Mouse (Mus musculus) spleen, postnatal 14 days (tissue): Measurements from ENCODE around the gene Tlr5.

Source experiments
- DNase-seq, 2 experiments: peaks; one replicate each; pipeline ENCODE4 v3.0.0; 2021 to 2022; ENCODE audit warnings: low spot score in 2 of 2

Gene Tlr5

DNA sequence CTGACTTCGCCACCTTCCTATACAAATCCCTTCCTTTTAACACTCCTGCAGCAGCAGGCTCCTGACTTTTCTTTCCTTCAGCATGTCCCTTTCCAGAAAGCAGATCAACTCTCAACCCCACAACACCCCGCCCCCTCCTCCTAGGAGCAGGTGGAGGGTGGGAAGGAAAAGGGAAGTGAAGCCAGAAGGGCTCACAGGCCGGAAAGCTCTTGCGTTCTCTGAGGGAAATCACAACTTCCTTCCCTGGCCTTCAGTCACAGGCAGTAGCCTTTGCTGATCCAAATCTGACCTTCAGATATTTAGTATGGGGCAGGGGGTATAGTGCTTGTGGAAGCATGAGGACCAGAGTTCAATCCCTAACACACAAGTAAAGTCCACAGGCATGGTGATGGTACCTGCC is 921 bp upstream of the Tlr5 start:
- no peak for DNase-seq

DNA sequence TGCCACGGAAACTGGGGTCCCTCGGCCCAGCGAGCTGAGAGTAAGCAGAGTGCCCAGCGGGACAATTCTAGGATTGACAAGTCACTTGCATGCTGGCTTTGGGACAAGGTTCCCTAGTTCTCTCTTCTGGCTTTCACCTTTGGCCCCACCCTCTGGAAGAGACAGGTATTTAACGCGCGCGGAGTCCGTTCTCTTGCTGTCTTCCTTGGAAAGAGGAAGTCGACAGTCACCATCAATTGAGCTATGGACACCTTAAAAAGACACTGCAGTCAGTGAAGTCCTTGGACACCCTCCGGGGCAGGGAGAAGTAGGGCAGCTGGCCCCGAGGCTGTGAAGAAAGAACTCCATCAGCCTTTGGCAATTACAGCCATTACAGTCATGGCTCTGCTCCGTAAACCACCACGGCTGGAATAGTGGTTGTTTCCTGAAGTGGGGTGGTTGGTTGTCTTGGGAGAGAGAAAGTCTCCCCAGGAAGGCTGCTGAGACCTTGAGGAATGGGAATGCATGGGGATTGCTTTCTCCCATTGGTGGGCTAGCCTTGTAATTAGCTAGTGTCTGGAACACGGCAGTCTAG is 546 bp downstream of the Tlr5 start:
- no peak for DNase-seq

DNA sequence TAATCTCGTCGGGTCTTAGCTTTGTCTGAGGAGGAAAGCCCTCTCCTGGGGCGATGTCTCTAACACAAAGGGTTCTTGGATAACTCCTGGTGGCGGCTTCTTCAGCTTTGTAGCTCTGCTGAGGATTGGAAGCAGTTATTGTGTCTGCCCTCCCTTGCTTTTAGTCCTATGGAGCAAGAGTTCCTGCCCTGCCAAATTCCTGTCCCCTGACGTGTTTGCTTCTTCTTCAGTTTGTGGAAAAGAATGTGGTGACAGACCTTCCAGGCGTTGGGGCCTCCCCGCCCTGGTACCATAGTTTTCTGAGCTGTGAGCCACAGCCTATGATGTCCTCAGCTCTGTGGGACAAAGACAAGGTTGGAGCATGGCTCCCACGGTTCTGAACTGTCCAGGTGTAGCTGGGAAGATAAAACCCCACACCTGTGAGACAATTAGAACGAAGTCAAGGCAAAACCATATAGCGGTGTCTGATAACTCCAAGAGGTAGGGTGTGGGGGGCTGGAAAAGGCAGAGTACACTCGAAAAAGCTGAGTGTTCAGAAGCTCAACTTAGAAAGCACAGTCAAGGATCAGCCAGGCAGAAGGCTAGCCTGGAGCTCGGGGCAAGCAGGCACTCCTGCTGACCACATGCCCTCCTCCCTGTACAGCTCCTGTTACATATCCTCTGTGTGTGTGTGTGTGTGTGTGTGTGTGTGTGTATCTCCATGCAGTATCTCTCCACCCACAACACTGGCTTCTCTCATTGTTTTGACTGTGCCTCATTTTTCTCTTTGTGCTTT is 1.8 kb downstream of the Tlr5 start:
- DNase-seq, result no peak

DNA sequence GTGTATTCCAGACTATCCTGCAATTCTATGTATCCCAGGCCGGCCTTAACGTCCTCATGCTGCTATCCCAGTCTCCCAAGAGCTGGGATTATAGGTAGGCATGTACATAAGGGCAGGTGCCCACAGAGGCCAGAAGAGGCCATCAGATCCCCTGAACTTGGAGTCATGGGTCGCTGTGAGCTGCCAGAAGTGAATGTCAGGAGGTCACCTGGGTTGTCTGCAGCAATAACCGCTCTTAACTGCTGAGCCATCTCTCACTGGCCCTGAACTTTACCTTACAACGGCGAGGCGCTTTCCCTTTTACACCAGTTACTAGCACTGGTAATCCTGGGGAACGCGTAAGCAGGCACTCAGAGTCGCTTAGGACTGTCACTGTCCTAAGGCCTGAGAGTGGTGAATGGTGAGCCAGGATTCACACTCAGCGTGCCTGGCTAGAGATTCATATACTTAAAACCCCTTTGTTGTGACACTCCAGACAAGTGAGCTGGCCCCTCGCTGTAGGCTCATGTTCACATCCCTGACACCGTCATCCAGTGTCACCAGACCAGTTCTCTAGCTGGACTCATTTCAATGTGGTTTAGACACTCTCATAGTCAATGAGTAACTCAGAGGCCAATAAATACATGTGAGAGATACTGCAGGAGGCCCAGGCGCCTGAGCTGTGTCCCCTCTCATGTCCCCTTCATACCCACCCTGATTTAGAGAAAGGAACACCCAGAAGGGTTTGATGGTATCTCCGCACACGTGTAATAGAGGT is 2.6 kb downstream of the Tlr5 start:
- DNase-seq, result no peak

DNA sequence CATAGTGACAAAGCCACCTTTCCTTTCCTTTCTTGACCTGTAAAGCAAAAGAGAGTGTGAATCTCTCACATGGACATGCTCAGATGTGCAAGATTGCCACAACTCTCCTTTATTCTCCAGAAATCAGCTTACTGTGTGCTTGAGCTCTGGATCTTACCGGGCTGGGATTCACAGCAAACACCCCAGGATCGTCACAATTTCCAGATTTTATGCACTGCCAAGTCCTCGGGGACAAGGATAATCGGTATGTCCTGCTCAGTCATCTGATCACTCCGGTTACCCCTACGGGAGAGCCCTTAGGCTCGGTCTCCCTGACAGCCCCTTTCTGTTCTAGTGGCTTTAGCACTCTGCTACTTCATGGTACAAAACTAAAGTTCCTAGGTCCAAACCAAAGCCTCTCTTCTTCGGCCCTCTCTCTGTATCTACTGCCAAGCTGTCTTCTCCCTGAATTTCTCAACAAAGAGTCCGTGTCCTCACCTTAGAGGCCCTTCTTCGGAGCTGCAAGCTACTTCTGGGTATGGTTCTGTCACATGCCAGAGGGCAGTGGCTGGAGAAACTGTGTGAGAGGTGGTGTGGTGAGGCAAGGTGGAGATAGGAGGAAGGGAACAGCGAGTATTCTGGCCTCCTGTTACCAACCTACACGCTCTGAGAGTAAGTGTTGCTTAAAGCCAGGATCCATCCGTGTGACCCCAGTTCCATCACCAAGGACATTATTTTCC is 3.4 kb downstream of the Tlr5 start:
- no peak for DNase-seq

DNA sequence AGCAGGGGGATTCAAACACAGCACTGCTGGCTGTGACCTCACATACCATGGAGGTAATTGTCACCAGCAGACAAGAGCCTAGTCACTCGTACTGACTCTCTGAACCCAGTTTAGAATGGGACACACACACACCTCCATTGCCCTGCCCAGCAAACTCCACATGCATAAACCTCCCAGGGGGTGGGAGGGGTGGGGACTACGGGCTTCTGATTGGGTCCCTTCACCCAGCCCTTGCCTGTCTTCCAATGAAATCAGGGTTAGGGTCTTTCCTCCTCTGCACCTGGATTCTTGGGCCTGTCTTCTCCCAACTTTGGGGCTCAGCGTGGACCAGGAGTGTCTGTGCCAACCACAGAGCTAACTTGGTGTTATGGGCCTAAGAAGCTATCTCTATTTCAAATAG is 4.2 kb downstream of the Tlr5 start:
- DNase-seq, result no peak

DNA sequence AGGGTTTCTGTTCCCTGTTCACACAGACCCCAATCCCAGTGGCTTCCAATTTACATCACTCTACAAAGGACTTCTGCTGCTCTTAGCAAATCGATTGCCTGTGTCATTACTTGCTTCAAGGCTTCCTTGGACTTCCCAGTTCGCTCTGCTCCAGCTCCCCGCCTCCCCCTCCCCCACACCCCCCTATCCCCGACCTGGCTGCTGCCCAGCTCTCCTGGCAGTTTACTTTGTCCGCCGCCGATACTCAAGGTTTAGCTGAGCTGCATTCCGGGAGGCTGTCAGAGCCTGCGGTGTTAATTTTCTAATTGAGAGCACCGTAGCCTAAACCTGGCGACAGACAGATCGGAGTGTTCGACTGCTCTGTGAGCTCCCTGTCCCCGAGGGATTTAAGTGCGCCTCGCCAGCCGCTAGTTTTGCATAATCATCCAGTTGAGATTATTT is 4.7 kb downstream of the Tlr5 start:
- DNase-seq, result no peak

DNA sequence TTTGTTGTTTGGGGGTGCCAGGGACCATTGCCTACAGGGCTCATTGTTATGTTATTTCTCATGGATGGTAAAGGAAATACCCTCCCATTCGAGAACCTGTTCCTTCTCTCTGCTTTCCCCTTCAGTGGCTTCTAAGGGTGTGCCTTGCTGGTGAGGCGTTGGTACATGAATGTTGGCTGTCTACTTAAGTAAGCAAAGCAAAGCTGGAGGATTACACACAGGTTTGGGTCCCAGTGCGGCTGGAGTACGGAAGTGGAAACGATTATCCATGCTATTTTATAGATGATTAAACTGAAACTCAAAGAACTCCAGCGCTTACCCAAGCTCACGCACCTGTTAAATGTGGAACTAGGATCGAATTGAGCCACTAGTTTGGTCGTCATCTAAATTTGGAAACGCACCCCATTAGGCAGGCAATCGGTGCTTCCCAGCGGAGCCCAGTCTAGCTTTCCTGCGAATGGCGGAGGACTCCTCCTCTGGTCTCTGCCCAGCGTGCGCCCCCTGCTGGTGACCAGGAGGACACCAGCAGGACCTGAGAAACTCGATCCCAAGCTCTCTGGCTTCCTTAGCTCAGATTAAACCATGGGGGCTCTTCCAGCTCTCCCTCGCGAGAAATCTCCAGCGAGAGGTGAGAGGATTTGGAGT is 5.3 kb downstream of the Tlr5 start:
- peak; percentile 36 to 58 for DNase-seq

DNA sequence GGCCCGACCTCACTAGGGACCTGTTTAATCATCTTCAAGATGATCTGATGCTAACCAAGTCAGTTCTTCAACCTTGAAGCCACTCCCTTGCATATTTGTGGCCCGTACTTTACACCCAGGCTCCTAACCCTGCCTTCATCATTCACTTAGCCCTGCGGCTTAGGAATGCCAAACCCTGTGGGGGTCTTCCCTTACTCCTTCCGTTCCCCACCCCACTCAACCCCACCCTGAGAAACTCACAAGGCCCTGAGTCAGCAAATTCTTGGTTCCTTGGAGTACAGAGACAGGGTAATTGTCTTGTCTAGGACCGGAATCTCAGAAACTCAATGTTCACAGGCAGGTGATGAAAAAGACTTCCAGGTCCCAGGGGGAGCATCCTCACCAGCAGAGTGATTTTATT is 6.5 kb downstream of the Tlr5 start:
- DNase-seq, result no peak

DNA sequence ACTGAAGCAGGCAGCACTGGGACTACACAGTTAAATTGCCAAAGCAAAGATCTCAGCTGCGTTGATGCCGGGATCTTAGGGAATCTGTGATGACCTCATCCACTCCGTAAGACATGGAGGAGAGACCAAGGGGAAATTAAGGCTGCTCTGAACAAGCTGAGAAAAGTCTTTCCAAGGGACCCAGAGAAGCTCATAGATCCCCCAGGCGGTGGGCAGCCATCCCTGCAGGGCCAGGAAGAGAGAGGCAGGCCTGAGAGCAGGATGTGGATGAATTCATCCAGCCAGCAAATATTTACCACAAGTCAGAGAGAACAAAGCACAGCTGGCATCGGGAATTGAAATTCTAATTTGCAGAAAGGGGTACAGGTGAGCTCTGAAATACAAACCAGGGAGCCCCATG is 8.7 kb downstream of the Tlr5 start:
- DNase-seq, result no peak

DNA sequence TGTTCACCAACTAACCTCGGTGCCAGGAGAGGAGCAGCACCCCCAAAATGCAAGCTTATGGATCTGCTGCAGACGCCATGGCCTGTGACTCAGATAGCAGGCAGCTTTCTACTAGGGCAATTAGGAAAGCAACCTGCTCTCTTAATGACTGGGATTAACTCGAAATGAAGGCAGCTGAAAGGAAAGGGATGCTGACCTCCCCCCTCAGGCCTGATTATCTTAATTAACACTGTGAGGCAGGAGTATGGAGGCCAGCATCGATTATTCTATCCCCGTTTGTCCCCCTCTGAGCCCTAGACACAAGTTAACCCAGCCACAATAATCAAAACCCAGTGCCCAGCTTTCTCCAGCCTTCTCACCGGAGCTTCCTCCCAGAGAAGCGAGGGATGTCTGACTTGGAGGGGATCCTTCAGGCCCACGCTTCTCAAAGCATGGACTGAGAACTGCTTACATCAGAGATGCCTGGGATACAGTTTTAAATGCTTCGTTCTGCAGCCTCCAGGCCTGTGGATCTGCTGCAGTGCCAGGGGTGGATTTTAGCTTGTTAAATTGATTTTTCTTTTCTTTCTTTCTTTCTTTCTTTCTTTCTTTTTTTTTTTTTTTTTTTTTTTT is 10.4 kb downstream of the Tlr5 start:
- DNase-seq, result no peak

DNA sequence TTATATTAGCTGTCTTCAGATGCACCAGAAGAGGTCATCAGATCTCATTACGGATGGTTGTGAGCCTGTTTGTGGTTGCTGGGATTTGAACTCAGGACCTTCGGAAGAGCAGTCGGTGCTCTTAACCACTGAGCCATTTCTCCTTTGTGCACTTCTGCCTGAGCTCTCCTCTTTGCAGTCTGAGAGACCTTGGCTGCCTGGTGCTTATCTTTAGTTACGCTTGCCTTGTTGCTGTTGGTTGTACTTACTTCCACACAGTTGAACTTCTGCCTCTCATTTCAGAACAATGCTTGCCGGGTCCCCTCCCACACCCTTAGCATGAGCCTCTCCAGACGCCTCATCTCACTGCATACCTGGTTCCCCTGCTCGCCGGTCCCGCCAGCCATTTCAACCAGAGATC is 14.1 kb downstream of the Tlr5 start:
- no peak for DNase-seq

DNA sequence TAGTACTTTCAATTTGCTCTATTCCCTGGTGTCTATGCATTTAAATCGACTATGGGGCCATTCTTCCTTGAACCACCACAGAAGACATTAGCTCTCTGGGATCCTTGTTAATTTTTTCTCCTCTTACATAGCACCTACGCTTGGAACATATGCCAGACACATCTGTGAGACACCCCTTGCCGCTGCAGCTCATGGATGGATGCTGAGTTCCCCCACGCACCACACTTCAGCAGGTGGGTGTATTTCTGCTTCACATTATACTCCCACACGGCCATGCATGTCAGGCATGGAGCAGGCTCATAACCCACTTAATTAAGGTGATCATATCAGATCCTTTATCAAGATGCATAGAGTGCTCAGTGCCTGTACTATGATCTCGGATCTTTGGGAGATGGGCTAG is 17.7 kb downstream of the Tlr5 start:
- no peak for DNase-seq

DNA sequence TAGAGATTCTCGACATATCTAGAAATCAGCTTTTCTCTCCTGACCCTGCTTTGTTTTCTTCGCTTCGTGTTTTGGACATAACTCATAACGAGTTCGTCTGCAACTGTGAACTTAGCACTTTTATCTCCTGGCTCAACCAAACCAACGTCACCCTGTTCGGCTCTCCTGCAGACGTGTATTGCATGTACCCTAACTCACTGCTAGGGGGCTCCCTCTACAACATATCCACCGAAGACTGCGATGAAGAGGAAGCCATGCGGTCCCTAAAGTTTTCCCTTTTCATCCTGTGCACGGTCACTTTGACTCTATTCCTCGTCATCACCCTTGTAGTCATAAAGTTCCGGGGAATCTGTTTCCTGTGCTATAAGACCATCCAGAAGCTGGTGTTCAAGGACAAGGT is 20.2 kb downstream of the Tlr5 start:
- no peak for DNase-seq

DNA sequence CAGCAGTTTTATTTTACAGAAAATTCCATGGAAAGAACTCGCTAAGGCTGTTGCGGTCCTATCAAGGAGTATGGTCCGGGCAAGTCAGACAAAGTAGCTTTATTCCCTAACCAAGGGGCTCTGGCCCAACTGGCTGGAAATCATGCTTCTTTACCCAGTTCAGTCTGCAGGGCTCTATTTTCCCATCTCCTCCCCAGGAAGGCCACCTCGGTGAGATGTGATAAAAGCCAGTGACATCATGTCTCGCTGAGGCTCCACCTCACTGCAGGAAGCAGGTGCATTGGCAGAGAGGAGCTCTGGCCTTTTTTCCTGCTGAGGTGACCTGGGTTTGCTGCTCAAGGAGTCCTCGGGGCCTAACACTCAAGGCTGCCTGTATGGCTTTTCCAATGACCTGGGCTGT is 26.1 kb downstream of the Tlr5 start:
- no peak for DNase-seq

DNA sequence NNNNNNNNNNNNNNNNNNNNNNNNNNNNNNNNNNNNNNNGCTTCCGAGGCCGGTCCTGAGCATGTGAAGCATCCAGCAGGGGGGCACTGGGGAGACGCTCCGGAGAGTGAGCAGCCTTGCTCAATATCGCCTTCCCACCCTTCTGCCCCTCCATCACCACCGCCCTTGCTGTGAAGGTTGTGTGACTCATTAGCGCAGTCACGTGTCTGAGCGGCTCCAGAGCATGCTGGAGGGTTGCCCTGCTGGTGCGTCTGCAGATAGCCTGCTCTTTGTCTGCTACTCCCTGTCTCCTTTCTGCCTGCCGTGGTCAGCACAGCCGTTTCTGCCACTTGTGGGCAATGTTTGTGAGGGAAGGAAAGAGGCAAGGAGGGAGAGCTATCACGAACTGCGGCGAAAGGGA is 28.4 kb downstream of the Tlr5 start:
- peak; percentile 14 to 43 for DNase-seq

DNA sequence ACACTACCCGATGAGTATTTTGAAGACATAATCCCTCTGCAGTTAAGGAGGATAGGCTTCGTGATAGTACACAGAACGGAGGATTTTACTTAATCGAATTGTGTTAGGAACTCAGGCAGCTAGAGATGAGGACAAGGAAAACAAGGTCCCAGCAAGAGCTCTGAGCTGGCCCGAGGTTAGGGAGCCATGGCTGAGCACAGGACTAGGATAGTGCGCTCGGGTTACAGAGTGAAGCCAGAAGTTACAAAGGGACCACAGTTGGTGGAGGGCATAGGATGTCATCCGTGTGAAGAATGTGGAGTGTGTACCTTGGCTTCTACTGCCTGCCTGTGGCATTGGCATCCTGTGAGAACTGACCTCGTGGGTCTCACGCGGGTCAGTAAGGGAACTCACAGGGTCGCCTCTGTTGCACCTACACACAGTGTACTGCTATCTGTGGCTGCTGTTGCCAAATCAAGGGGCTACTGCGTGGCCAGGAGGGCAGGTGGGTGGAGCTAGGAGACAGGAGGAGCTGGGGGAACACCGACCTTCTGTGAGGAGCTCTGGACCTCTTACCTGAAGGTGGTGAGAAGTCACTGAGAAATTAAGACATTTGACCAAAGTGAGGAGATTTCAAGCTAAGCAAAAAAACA is 29.0 kb downstream of the Tlr5 start:
- no peak for DNase-seq

DNA sequence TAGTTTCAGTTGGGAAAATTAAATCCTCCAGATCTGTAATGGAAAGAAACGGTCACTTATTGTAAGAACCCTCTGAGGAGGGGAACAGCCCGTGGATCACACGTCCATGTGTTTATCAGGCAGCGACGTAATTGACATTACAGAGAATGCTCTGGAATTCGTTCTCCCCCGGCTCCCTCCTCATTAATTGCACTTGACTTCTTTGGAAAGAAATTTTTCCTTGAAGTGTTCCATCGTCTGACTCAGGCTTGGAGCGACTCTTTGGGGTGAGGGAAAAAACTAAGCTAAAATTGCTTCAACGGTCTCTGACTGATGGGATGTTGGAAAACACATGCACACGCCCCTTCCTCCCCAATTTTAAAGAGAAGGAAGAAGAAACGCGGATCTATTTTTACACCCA is 31.7 kb downstream of the Tlr5 start:
- DNase-seq, result no peak

DNA sequence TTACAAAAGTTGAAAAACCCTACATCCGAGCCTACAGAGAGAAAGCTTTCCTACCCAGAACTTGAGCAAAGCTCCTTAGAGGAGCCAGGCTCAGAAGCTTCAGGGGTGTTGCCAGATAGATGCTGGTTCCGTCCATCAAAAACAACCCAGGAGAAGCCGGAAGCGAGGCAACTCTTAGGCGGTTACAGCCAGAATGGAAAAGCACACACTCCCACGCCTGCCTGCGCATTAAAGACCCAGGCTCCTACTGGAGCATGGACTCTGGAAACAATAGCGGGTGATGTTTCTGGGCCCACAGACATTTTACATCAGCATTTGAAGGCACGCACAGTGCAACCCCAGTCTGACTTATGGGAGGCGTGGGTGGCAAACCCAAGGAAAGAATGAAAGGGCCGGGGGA is 32.2 kb downstream of the Tlr5 start:
- no peak for DNase-seq

DNA sequence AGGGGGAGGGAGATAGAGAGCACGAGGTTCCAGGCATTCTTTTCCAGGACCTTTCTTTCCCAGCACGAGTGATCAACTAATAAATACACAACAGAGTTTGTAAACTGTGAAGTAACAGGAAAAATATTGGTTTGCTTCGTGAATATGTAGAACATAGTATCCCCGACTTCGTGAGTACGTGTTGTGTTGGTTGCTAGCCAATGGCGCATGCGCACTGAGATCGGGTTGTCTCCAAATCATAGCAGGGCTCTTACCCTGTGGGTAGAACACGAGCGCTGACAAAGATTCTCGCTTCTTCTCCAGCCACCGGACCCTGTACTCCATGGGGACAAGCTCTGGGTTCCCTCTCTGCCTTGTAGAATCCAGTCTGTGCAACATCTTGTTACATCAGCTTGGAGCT is 33.2 kb downstream of the Tlr5 start:
- no peak for DNase-seq

DNA sequence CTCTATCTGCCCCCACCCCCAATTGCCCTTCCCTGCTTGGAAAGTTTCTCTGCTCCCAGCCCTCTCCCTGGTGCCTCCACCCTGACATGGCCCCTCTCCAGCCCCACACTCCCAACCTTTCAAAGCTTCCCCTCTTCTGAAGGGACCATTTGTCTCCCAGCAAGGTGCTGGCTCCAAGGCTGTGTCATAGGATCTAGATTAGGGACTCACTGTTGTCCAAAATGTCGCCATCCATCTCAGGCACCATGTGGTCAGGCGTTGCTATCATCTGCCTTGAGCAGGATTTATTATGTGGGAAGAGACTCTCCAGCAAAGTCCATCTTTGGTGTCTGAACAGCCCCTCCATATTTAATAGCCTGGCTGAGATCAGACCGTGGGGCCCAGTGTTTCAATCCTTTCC is 34.1 kb downstream of the Tlr5 start:
- DNase-seq, result no peak
